Mouse (Mus musculus): ENCODE measurements around the gene Cacng6. TPM values are rescaled to one million over a fixed set of nuclear protein-coding genes. Genes with fewer than 3 reads are reported as not detected.

Gene Cacng6
- total RNA-seq, 2 experiments from 2014 or later = not detected

- ATAC-seq (replicated peaks; ENCODE audit: poor library complexity, severe bottlenecking) = 0 out of 2 replicates have a peak, but pooled peaks have one; percentile 20
Measured at GRCm38 (mm10) chr7:3457111-3457840, 33.3 kb downstream of the Cacng6 start.

- no peak for ATAC-seq (replicated peaks; ENCODE audit: poor library complexity, severe bottlenecking)
Measured at GRCm38 (mm10) chr7:3457841-3458217, 33.8 kb downstream of the Cacng6 start.

GRCm38 (mm10) chr7:3460261-3460660 lies 36.3 kb downstream of the Cacng6 start:
- ATAC-seq (replicated peaks; ENCODE audit: poor library complexity, severe bottlenecking) = no peak

GRCm38 (mm10) chr7:3463306-3463705 lies 39.3 kb downstream of the Cacng6 start:
- no peak for ATAC-seq (replicated peaks; ENCODE audit: poor library complexity, severe bottlenecking)

- ATAC-seq (replicated peaks; ENCODE audit: poor library complexity, severe bottlenecking) = no peak
Measured at GRCm38 (mm10) chr7:3468614-3469013, 44.6 kb downstream of the Cacng6 start.

- ATAC-seq (replicated peaks; ENCODE audit: poor library complexity, severe bottlenecking) = peak; percentile 95
Measured at GRCm38 (mm10) chr7:3472774-3473173, 48.8 kb downstream of the Cacng6 start.

GRCm38 (mm10) chr7:3474291-3475080 lies 50.5 kb downstream of the Cacng6 start:
- no peak for ATAC-seq (replicated peaks; ENCODE audit: poor library complexity, severe bottlenecking)

GRCm38 (mm10) chr7:3476728-3477127 lies 52.7 kb downstream of the Cacng6 start:
- ATAC-seq (replicated peaks; ENCODE audit: poor library complexity, severe bottlenecking) = no peak

GRCm38 (mm10) chr7:3481948-3482608 lies 58.1 kb downstream of the Cacng6 start:
- ATAC-seq (replicated peaks; ENCODE audit: poor library complexity, severe bottlenecking) = peak; percentile 100

Other genes with a start within 250 kb of the Cacng6 start
- gene Nlrp12, start 174.5 kb upstream of the Cacng6 start, total RNA-seq (2014; fragmentation: Nextera tagmentation) = 3.4 TPM in 1 of 2 replicates, not detected in the other
- 2.1 and 3.2 TPM in 2 replicates for gene Nlrp12, start 174.5 kb upstream of the Cacng6 start, total RNA-seq (2017)
- gene Myadm, start 135.1 kb upstream of the Cacng6 start, total RNA-seq (2014; fragmentation: Nextera tagmentation) = 14.0 TPM in 2 replicates
- 3.2 and 3.7 TPM in 2 replicates for gene Myadm, start 135.1 kb upstream of the Cacng6 start, total RNA-seq (2017)
- gene Prkcg, start 135.0 kb upstream of the Cacng6 start, total RNA-seq (2014; fragmentation: Nextera tagmentation) = not detected in 2 replicates
- gene Prkcg, start 135.0 kb upstream of the Cacng6 start, total RNA-seq (2017) = not detected in 2 replicates
- gene Cacng7, start 91.2 kb upstream of the Cacng6 start, total RNA-seq (2014; fragmentation: Nextera tagmentation) = not detected in 2 replicates
- gene Cacng7, start 91.2 kb upstream of the Cacng6 start, total RNA-seq (2017) = not detected in 2 replicates
- gene Cacng8, start 33.5 kb upstream of the Cacng6 start, total RNA-seq (2014; fragmentation: Nextera tagmentation) = 1.9 TPM in 1 of 2 replicates, not detected in the other
- gene Cacng8, start 33.5 kb upstream of the Cacng6 start, total RNA-seq (2017) = not detected in 2 replicates
- not detected in 2 replicates for gene Tarm1, start 78.4 kb downstream of the Cacng6 start, total RNA-seq (2014; fragmentation: Nextera tagmentation)
- 0.41 and 0.95 TPM in 2 replicates for gene Tarm1, start 78.4 kb downstream of the Cacng6 start, total RNA-seq (2017)
- not detected in 2 replicates for gene Oscar, start 192.0 kb downstream of the Cacng6 start, total RNA-seq (2014; fragmentation: Nextera tagmentation)
- gene Oscar, start 192.0 kb downstream of the Cacng6 start, total RNA-seq (2017) = not detected in 2 replicates
- 395 and 454 TPM in 2 replicates for gene Ndufa3, start 193.2 kb downstream of the Cacng6 start, total RNA-seq (2014; fragmentation: Nextera tagmentation)
- gene Ndufa3, start 193.2 kb downstream of the Cacng6 start, total RNA-seq (2017) = 132 and 210 TPM in 2 replicates
- gene Tfpt, start 205.7 kb downstream of the Cacng6 start, total RNA-seq (2014; fragmentation: Nextera tagmentation) = 32.8 and 33.8 TPM in 2 replicates
- 32.5 and 36.8 TPM in 2 replicates for gene Tfpt, start 205.7 kb downstream of the Cacng6 start, total RNA-seq (2017)
- gene Prpf31, start 205.8 kb downstream of the Cacng6 start, total RNA-seq (2014; fragmentation: Nextera tagmentation) = 47.8 and 91.0 TPM in 2 replicates
- gene Prpf31, start 205.8 kb downstream of the Cacng6 start, total RNA-seq (2017) = 123 and 132 TPM in 2 replicates
- gene Cnot3, start 221.1 kb downstream of the Cacng6 start, total RNA-seq (2014; fragmentation: Nextera tagmentation) = 138 and 156 TPM in 2 replicates
- 19.0 and 22.7 TPM in 2 replicates for gene Cnot3, start 221.1 kb downstream of the Cacng6 start, total RNA-seq (2017)
- 5.2 and 6.6 TPM in 2 replicates for gene Leng1, start 241.6 kb downstream of the Cacng6 start, total RNA-seq (2014; fragmentation: Nextera tagmentation)
- gene Leng1, start 241.6 kb downstream of the Cacng6 start, total RNA-seq (2017) = 4.7 and 7.2 TPM in 2 replicates